Mouse (Mus musculus): Measurements from ENCODE around the gene Ppp1r3e.

The Ppp1r3e gene

GRCm38 (mm10) chr14:54877048-54877715 lies at the start of gene Ppp1r3e:
TSS of gene Ppp1r3e (minus strand) at chr14:54877550.
- DNase-seq (ENCODE audit: extremely low read depth, low read depth): no peak

- DNase-seq (ENCODE audit: extremely low read depth, low read depth): no peak
Observed at GRCm38 (mm10) chr14:54926401-54927158, 49.2 kb upstream of the Ppp1r3e start.

- no peak for DNase-seq (ENCODE audit: extremely low read depth, low read depth)
Observed at GRCm38 (mm10) chr14:54925349-54926342, 48.3 kb upstream of the Ppp1r3e start, which contains the start of gene Efs. TSS of gene Efs (minus strand) at chr14:54926126.

GRCm38 (mm10) chr14:54924641-54925348 lies 47.4 kb upstream of the Ppp1r3e start:
- peak; percentile 17 for DNase-seq (ENCODE audit: extremely low read depth, low read depth)

- no peak for DNase-seq (ENCODE audit: extremely low read depth, low read depth)
Observed at GRCm38 (mm10) chr14:54920076-54920685, 42.8 kb upstream of the Ppp1r3e start.

- no peak for DNase-seq (ENCODE audit: extremely low read depth, low read depth)
Observed at GRCm38 (mm10) chr14:54913343-54913742, 36.0 kb upstream of the Ppp1r3e start.

- no peak for DNase-seq (ENCODE audit: extremely low read depth, low read depth)
Observed at GRCm38 (mm10) chr14:54912886-54913285, 35.5 kb upstream of the Ppp1r3e start, which contains the start of gene Slc22a17. TSS of gene Slc22a17 (minus strand) at chr14:54913132.

GRCm38 (mm10) chr14:54912109-54912850 lies 34.9 kb upstream of the Ppp1r3e start:
- no peak for DNase-seq (ENCODE audit: extremely low read depth, low read depth)

- no peak for DNase-seq (ENCODE audit: extremely low read depth, low read depth)
Observed at GRCm38 (mm10) chr14:54908682-54909081, 31.3 kb upstream of the Ppp1r3e start.

- no peak for DNase-seq (ENCODE audit: extremely low read depth, low read depth)
Observed at GRCm38 (mm10) chr14:54903641-54904040, 26.3 kb upstream of the Ppp1r3e start.

- DNase-seq (ENCODE audit: extremely low read depth, low read depth): peak; percentile 71
Observed at GRCm38 (mm10) chr14:54900383-54900782, 23.0 kb upstream of the Ppp1r3e start.

GRCm38 (mm10) chr14:54897445-54897844 lies 20.1 kb upstream of the Ppp1r3e start:
- DNase-seq (ENCODE audit: extremely low read depth, low read depth): no peak

GRCm38 (mm10) chr14:54894296-54895151 lies 17.2 kb upstream of the Ppp1r3e start:
- no peak for DNase-seq (ENCODE audit: extremely low read depth, low read depth)

GRCm38 (mm10) chr14:54893651-54894181 lies 16.4 kb upstream of the Ppp1r3e start:
- DNase-seq (ENCODE audit: extremely low read depth, low read depth): peak; percentile 99

GRCm38 (mm10) chr14:54892200-54892599 lies 14.8 kb upstream of the Ppp1r3e start, which contains the start of gene Pabpn1:
TSS of gene Pabpn1 (plus strand) at chr14:54892500.
- DNase-seq (ENCODE audit: extremely low read depth, low read depth): no peak

GRCm38 (mm10) chr14:54885309-54885708 lies 8.0 kb upstream of the Ppp1r3e start:
- DNase-seq (ENCODE audit: extremely low read depth, low read depth): no peak

GRCm38 (mm10) chr14:54884022-54884712 lies 6.8 kb upstream of the Ppp1r3e start:
- DNase-seq (ENCODE audit: extremely low read depth, low read depth): no peak

Measured in MEL-GATA-1-ER (cell line).